Mouse (Mus musculus) neural tube, embryonic 14.5 days (tissue): Measurements from ENCODE around the gene Wrnip1. TPM values are rescaled to one million over a fixed set of nuclear protein-coding genes. Genes with fewer than 3 reads are reported as not detected.

Source experiments
- polyA plus RNA-seq: library from polyadenylated mRNA; unstranded; fragments of >200 nt; fragmentation: Nextera tagmentation; extraction: Ambion mirVana; gene quantifications from 2 replicates; pipeline ENCODE4 v1.2.1, GENCODE M21; 2014

Wrnip1 gene
- polyA plus RNA-seq, 1 experiment from 2014 or later: 29.0 TPM

Other genes with a start within 250 kb of the Wrnip1 start
- gene Mylk4, start 18.1 kb upstream of the Wrnip1 start, polyA plus RNA-seq: 0.28 TPM in 1 of 2 replicates, not detected in the other
- not detected in 2 replicates for gene D930007J09Rik, start 811 bp downstream of the Wrnip1 start, polyA plus RNA-seq
- 0.54 and 2.6 TPM in 2 replicates for gene Serpinb1a, start 49.1 kb downstream of the Wrnip1 start, polyA plus RNA-seq
- gene Serpinb1c, start 96.2 kb downstream of the Wrnip1 start, polyA plus RNA-seq: 0.15 TPM in 1 of 2 replicates, not detected in the other
- 0.53 and 0.60 TPM in 2 replicates for gene Serpinb6b, start 163.2 kb downstream of the Wrnip1 start, polyA plus RNA-seq
- 1.2 and 1.6 TPM in 2 replicates for gene Serpinb9, start 201.2 kb downstream of the Wrnip1 start, polyA plus RNA-seq
- gene Serpinb9b, start 225.4 kb downstream of the Wrnip1 start, polyA plus RNA-seq: 0.28 and 0.29 TPM in 2 replicates